Mouse (Mus musculus): ENCODE data around the gene Gm4707. TPM values are rescaled to one million over a fixed set of nuclear protein-coding genes. Genes with fewer than 3 reads are reported as not detected.

Gene Gm4707
- polyA plus RNA-seq (2015; fragmentation: Nextera tagmentation; extraction: Ambion mirVana) = 2.7 and 3.1 TPM in 2 replicates

DNA sequence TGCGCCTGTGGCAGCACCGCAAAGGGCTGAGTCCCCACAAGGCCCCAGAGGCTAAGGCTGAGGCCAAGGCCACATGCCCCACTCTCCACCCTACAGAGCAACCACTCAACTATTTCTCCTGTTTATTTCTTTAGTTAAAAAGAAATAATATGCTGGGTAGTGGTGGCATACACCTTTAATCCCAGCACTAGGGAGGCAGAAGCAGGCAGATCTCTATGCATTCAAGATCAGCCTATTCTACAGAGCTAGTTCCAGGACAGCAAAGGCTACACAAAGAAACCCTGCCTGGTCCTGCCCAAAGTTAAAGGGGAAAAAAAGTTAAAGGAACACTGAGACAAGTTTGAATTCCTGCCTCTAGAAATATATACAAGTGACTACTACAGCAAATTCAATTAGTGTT is at the start of gene Gm4707:
Gm4707 (minus strand) TSS at position 101 of the 400 bp plus-strand sequence.
- Histone ChIP-seq H3K4me3 (ENCODE audit: low read length) (no peak within 1 kb of the TSS), H3K4me2 (ENCODE audit: low read length) (no peak within 1 kb of the TSS), H3K36me3 (ENCODE audit: control insufficient read depth, insufficient read depth, low read length) (peaks cover 5% of the 10 kb centered on the region; the same call in 1 of the 2 replicates), H3K9ac (ENCODE audit: low read depth, low read length) (no peak within 1 kb of the TSS), H3K27me3 (replicated peaks; ENCODE audit: control insufficient read depth, insufficient read depth, low read length) (no peaks in the 10 kb centered on the region), H3K4me1 (ENCODE audit: control insufficient read depth, insufficient read depth, low read depth, low read length) (no peaks in the 10 kb centered on the region), H3K27ac (ENCODE audit: low read depth, low read length) (no peak within 1 kb of the TSS), H3K9me3 (ENCODE audit: control insufficient read depth, low read length) (no peaks in the 10 kb centered on the region)
- no peak for ATAC-seq
- WGBS = 93% methylated on average over 2 of the region's 2 CpGs

DNA sequence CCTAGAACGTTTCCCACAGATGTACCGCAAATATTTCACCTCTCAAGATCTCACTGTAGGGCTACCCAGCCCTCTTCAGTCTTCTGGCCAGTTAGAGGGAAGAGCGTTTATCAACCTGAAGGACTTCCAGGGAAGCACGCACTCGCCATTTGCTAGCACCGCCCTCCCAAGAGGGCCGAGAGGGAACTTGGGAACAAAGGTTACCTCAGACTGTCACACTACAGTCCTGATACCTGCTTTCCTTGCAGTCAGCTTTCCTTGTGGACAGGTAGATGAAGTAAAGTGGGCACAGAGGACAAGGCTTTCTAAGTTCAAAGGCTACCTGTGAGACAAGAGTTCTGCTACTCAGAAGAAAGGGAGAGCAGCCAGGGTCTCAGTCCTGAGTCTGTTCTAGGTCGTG is 47.1 kb upstream of the Gm4707 start:
- WGBS = 93% methylated on average over 8 of the region's 8 CpGs
- H3K36me3 ChIP-seq (ENCODE audit: control insufficient read depth, insufficient read depth, low read length) = no peaks in the 10 kb centered on the region
- H3K9ac ChIP-seq (ENCODE audit: low read depth, low read length) = no peak overlapping the region
- H3K27me3 ChIP-seq (replicated peaks; ENCODE audit: control insufficient read depth, insufficient read depth, low read length) = no peaks in the 10 kb centered on the region
- no peak overlapping the region for H3K27ac ChIP-seq (ENCODE audit: low read depth, low read length)
- no peak overlapping the region for H3K4me2 ChIP-seq (ENCODE audit: low read length)
- no peaks in the 10 kb centered on the region for H3K4me1 ChIP-seq (ENCODE audit: control insufficient read depth, insufficient read depth, low read depth, low read length)
- no peak for ATAC-seq
- no peak overlapping the region for H3K4me3 ChIP-seq (ENCODE audit: low read length)
- no peaks in the 10 kb centered on the region for H3K9me3 ChIP-seq (ENCODE audit: control insufficient read depth, low read length)

DNA sequence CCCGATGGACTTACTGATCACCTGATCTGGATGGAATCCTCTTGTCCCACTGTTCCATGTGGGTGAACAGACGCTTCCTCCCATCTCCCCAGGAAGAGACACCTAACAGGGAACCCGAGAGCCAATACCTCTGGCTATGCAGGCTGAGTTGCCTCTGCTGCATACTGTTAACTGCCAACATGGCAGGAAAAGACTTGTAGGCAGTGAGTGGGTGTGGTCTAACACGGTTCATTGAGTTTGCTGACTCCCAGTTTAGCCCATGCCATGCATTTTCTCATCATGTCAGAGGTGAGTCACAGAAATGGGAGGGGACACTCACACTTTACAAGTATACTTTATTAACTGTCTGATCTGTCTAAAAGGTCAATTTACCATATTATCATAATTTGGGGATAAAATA is 36.1 kb upstream of the Gm4707 start:
- Histone ChIP-seq H3K36me3 (ENCODE audit: control insufficient read depth, insufficient read depth, low read length) (peaks cover 3% of the 10 kb centered on the region; the same call in 1 of the 2 replicates), H3K27me3 (replicated peaks; ENCODE audit: control insufficient read depth, insufficient read depth, low read length) (no peaks in the 10 kb centered on the region), H3K4me3 (ENCODE audit: low read length) (no peak overlapping the region), H3K27ac (ENCODE audit: low read depth, low read length) (no peak overlapping the region), H3K4me2 (ENCODE audit: low read length) (no peak overlapping the region), H3K9ac (ENCODE audit: low read depth, low read length) (no peak overlapping the region), H3K9me3 (ENCODE audit: control insufficient read depth, low read length) (no peaks in the 10 kb centered on the region), H3K4me1 (ENCODE audit: control insufficient read depth, insufficient read depth, low read depth, low read length) (no peaks in the 10 kb centered on the region)
- WGBS = 87% methylated on average over 4 of the region's 4 CpGs
- ATAC-seq = no peak

DNA sequence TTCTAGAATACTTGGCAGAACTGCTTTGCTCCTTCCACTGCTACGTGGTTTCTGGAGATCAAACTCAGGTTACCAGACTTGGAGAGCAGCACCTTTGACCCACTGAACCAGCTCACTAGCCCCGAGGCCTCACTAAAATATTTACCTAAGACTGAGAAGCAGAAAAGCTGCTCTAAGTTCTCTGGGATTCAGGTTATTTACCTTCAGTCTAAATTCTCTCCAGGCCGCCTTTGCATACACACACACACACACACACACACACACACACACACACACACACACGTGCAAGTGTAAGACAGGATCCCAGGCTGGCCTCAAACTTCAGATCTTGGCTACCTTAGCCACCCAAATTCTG is 31.6 kb upstream of the Gm4707 start:
- H3K9ac ChIP-seq (ENCODE audit: low read depth, low read length) = no peak overlapping the region
- no peaks in the 10 kb centered on the region for H3K9me3 ChIP-seq (ENCODE audit: control insufficient read depth, low read length)
- H3K27me3 ChIP-seq (replicated peaks; ENCODE audit: control insufficient read depth, insufficient read depth, low read length) = no peaks in the 10 kb centered on the region
- 77% methylated on average over 4 of the region's 4 CpGs for WGBS
- no peak overlapping the region for H3K4me2 ChIP-seq (ENCODE audit: low read length)
- no peaks in the 10 kb centered on the region for H3K4me1 ChIP-seq (ENCODE audit: control insufficient read depth, insufficient read depth, low read depth, low read length)
- no peak for ATAC-seq
- H3K4me3 ChIP-seq (ENCODE audit: low read length) = no peak overlapping the region
- no peak overlapping the region for H3K27ac ChIP-seq (ENCODE audit: low read depth, low read length)
- H3K36me3 ChIP-seq (ENCODE audit: control insufficient read depth, insufficient read depth, low read length) = peaks cover 3% of the 10 kb centered on the region; the same call in 1 of the 2 replicates

DNA sequence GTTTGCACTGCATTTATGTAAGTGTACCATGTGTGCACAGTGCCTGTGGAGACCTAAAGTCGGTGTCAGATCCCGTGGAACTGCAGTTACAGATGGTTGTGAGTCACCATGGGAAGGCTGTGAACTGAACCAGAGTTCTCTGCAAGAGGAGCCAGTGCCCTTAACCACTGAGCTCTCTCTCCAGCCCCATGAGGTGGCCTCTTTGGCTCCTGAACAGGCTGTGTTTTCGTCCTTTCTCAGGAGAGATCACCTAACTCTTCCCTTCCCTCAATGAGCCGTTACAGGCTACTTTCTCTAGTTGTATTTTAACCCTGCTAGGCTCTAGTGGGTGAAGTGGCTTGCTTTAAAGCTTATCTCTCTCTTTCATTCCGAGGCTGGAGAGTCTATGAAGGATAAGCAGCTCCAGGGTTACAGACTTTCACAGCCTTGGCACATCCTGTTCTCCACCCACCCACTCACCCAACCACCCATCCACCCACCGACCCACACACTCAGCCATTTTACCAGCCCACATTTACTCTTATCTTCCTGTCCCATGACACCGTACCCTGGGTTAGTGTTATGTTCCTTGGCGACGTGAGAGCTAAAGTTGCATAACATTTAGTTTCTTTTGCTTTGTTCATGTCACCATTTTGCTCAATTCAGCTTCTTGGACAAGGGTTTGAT is 31.1 kb upstream of the Gm4707 start:
- Histone ChIP-seq H3K27me3 (replicated peaks; ENCODE audit: control insufficient read depth, insufficient read depth, low read length) (no peaks in the 10 kb centered on the region), H3K9me3 (ENCODE audit: control insufficient read depth, low read length) (no peaks in the 10 kb centered on the region), H3K4me3 (ENCODE audit: low read length) (no peak overlapping the region), H3K4me2 (ENCODE audit: low read length) (no peak overlapping the region), H3K9ac (ENCODE audit: low read depth, low read length) (no peak overlapping the region), H3K27ac (ENCODE audit: low read depth, low read length) (no peak overlapping the region), H3K36me3 (ENCODE audit: control insufficient read depth, insufficient read depth, low read length) (peaks cover 2% of the 10 kb centered on the region; the same call in 1 of the 2 replicates), H3K4me1 (ENCODE audit: control insufficient read depth, insufficient read depth, low read depth, low read length) (no peaks in the 10 kb centered on the region)
- 81% methylated on average over 9 of the region's 9 CpGs for WGBS
- no peak for ATAC-seq

DNA sequence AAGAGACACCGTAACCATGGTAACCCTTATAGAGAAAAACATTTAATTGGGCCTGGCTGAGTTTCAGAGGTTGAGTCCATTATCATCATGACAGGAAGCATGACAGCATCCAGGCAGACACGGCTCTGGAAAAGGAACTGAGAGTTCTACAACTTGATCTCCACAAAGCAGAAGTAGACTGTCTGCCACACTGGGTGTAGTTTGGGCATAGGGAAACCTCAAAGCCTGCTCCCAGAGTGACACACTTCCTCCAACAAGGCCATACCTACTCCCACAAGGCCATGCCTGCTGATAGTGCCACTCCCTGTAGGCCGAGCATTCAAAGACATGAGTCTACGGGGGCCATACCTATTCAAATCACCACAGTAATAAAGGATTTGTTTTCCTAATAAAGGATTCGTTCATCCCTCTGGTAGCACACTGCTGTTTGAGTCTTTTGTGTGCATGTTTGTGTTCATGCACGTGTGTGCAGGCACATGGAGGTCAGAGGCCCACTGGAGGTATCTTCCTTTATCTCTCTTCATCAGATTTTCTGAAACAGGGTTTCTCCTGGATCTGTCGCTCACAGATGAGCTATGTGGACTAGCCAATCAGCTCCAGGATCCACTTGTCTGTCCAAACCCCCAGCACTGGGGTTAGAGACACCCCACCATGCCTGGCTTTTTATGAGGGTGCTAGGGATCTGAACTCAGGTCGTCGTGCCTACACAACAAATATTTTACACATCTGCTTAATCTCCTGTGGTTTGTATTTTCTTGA is 30.2 kb upstream of the Gm4707 start:
- no peak overlapping the region for H3K4me3 ChIP-seq (ENCODE audit: low read length)
- no peaks in the 10 kb centered on the region for H3K9me3 ChIP-seq (ENCODE audit: control insufficient read depth, low read length)
- H3K27me3 ChIP-seq (replicated peaks; ENCODE audit: control insufficient read depth, insufficient read depth, low read length) = no peaks in the 10 kb centered on the region
- no peak overlapping the region for H3K4me2 ChIP-seq (ENCODE audit: low read length)
- H3K36me3 ChIP-seq (ENCODE audit: control insufficient read depth, insufficient read depth, low read length) = no peaks in the 10 kb centered on the region
- no peak for ATAC-seq
- no peak overlapping the region for H3K9ac ChIP-seq (ENCODE audit: low read depth, low read length)
- H3K4me1 ChIP-seq (ENCODE audit: control insufficient read depth, insufficient read depth, low read depth, low read length) = no peaks in the 10 kb centered on the region
- no peak overlapping the region for H3K27ac ChIP-seq (ENCODE audit: low read depth, low read length)
- 82% methylated on average over 9 of the region's 9 CpGs for WGBS

DNA sequence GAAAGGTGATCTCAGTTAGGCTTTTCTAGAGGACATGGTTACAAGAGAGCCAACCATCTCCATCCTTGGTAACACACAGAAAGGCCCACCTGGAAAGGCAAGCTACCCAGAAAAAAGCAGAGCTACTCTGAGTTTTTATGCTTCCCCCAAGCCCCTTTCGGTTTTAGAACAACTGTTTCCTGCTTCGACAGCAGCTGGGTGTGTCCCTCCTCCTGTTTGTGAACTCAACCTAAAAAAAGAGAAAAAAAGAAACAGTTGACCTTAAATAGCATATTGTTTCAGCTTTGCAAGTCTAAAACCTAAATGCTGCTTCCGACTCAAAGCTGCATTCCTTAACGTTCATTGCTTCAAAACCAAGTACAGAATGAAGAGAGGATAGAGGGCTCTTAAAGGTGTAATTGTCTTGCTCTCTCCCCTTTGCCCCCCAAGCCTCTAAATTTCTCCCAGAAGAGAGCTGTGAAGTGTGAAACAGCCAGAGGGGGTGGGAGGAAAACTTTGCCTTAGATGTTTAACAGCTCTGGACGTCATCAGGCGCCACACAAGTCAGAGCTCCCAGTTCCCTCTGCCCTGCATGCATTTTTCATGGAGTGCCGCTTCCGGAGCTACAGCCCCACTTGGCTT is 26.6 kb upstream of the Gm4707 start:
- Histone ChIP-seq H3K27me3 (replicated peaks; ENCODE audit: control insufficient read depth, insufficient read depth, low read length) (no peaks in the 10 kb centered on the region), H3K36me3 (ENCODE audit: control insufficient read depth, insufficient read depth, low read length) (no peaks in the 10 kb centered on the region), H3K9ac (ENCODE audit: low read depth, low read length) (no peak overlapping the region), H3K4me2 (ENCODE audit: low read length) (no peak overlapping the region), H3K9me3 (ENCODE audit: control insufficient read depth, low read length) (no peaks in the 10 kb centered on the region), H3K27ac (ENCODE audit: low read depth, low read length) (no peak overlapping the region), H3K4me3 (ENCODE audit: low read length) (no peak overlapping the region), H3K4me1 (ENCODE audit: control insufficient read depth, insufficient read depth, low read depth, low read length) (no peaks in the 10 kb centered on the region)
- 48% methylated on average over 8 of the region's 8 CpGs for WGBS
- ATAC-seq = no peak

DNA sequence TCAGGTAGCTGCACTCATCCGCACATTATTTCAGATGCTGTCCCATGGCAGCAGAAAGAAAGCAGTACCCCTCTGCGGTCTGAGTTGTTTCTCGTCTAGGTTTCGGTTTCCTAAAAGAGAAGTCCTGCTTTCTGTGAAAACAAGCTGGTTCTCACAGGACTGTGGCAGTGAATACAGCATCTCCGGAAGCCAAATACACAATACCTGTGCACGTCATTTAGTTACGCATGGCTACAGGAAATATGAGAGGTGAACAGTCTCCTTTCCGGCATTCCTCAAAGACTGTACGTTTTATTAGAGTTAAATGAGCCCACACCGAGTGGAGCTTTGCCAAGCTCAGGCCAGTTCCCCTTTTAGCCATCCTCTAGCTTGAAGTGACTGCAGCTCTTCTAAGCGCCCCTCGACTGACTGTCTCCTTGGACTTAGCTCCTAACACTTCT is 26.1 kb upstream of the Gm4707 start:
- no peaks in the 10 kb centered on the region for H3K27me3 ChIP-seq (replicated peaks; ENCODE audit: control insufficient read depth, insufficient read depth, low read length)
- no peaks in the 10 kb centered on the region for H3K9me3 ChIP-seq (ENCODE audit: control insufficient read depth, low read length)
- WGBS = 63% methylated on average over 12 of the region's 12 CpGs
- H3K9ac ChIP-seq (ENCODE audit: low read depth, low read length) = no peak overlapping the region
- H3K4me2 ChIP-seq (ENCODE audit: low read length) = no peak overlapping the region
- no peak for ATAC-seq
- no peaks in the 10 kb centered on the region for H3K36me3 ChIP-seq (ENCODE audit: control insufficient read depth, insufficient read depth, low read length)
- H3K4me3 ChIP-seq (ENCODE audit: low read length) = no peak overlapping the region
- H3K4me1 ChIP-seq (ENCODE audit: control insufficient read depth, insufficient read depth, low read depth, low read length) = no peaks in the 10 kb centered on the region
- no peak overlapping the region for H3K27ac ChIP-seq (ENCODE audit: low read depth, low read length)

DNA sequence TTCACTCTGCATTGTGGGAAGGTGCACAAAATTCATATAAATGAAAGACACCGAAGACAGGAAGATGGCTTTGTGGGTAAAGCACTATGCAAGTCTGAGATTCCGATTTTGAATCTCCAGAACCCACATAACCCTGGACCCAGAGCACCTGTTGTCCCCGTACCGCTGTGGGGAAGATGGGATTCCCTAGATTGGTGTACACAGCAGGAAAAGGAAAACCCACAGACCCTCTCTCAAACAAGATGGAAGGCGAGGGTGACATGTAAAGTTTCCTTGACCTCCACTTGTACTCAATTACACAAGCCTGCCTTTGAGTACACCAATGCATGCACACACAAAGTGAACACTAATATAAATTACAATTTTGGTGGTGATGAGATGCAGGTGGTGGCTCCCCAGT is 25.0 kb upstream of the Gm4707 start:
- Histone ChIP-seq H3K27ac (ENCODE audit: low read depth, low read length) (no peak overlapping the region), H3K4me1 (ENCODE audit: control insufficient read depth, insufficient read depth, low read depth, low read length) (no peaks in the 10 kb centered on the region), H3K4me2 (ENCODE audit: low read length) (no peak overlapping the region), H3K9me3 (ENCODE audit: control insufficient read depth, low read length) (no peaks in the 10 kb centered on the region), H3K4me3 (ENCODE audit: low read length) (no peak overlapping the region), H3K36me3 (ENCODE audit: control insufficient read depth, insufficient read depth, low read length) (no peaks in the 10 kb centered on the region), H3K9ac (ENCODE audit: low read depth, low read length) (no peak overlapping the region), H3K27me3 (replicated peaks; ENCODE audit: control insufficient read depth, insufficient read depth, low read length) (no peaks in the 10 kb centered on the region)
- ATAC-seq = no peak
- WGBS = 90% methylated on average over 5 of the region's 5 CpGs

All from hindbrain, embryonic 16.5 days (tissue).